Mouse (Mus musculus): ENCODE results near the gene Msl2. TPM values are rescaled to one million over a fixed set of nuclear protein-coding genes. Genes with fewer than 3 reads are reported as not detected.

The Msl2 gene
- polyA plus RNA-seq (2014; fragmentation: Nextera tagmentation; extraction: Ambion mirVana), result 6.0 and 6.6 TPM in 2 replicates

DNA sequence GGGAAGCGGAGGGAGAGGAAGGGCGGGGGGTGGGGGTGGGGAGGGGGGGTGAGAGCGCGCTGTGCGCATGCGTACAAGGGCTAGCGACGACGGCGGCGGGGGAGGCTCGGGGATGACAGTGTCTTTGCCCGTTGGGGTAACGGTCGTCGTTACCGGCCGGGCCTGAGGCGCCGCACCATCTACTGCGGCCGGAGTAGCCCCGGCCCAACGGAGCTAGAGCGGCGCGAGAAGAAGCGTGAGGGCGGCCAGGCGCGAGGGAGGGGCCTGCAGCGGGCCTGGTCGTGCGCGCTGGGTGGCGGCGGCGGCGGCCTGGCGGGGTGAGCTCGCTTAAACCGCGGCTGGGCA is at the start of gene Msl2:
Msl2 (plus strand) TSS at position 115 of the 345 bp plus-strand sequence.
- peak; percentile 77; the same call in 1 of the 2 replicates for ATAC-seq (replicated peaks; ENCODE audit: insufficient number of reproducible peaks, low FRiP score, low TSS enrichment, low read depth)
- no peak for DNase-seq (ENCODE audit: low spot score)
- H3K4me3 ChIP-seq (ENCODE audit: low read depth, low read length), result peak within 1 kb of the TSS; percentile 80
- no peaks in the 10 kb centered on the region for H3K36me3 ChIP-seq (replicated peaks; ENCODE audit: control insufficient read depth, insufficient read depth, low read depth, low read length)
- H3K9me3 ChIP-seq (replicated peaks; ENCODE audit: control insufficient read depth, low read length), result no peaks in the 10 kb centered on the region
- H3K9ac ChIP-seq (replicated peaks; ENCODE audit: low read length), result peak within 1 kb of the TSS; percentile 98
- under 1% methylated on average over 39 of the region's 43 CpGs for WGBS
- no peaks in the 10 kb centered on the region for H3K27me3 ChIP-seq (ENCODE audit: control insufficient read depth, insufficient read depth, low read length)
- H3K4me1 ChIP-seq (ENCODE audit: control insufficient read depth, insufficient read depth, low read length), result no peaks in the 10 kb centered on the region
- H3K4me2 ChIP-seq (ENCODE audit: low read depth, low read length), result peak within 1 kb of the TSS; percentile 73
- H3K27ac ChIP-seq (replicated peaks; ENCODE audit: low read depth, low read length), result peak within 1 kb of the TSS; percentile 97

- peak overlapping the region; percentile 57 for H3K4me3 ChIP-seq (ENCODE audit: low read depth, low read length)
- peak overlapping the region; percentile 72 for H3K9ac ChIP-seq (replicated peaks; ENCODE audit: low read length)
- ATAC-seq (replicated peaks; ENCODE audit: insufficient number of reproducible peaks, low FRiP score, low TSS enrichment, low read depth), result no peak
- no peaks in the 10 kb centered on the region for H3K4me1 ChIP-seq (ENCODE audit: control insufficient read depth, insufficient read depth, low read length)
- 6% methylated on average over 14 of the region's 14 CpGs for WGBS
- no peak overlapping the region for H3K27ac ChIP-seq (replicated peaks; ENCODE audit: low read depth, low read length)
- H3K4me2 ChIP-seq (ENCODE audit: low read depth, low read length), result peak overlapping the region; percentile 36
- peak; percentile 9 for DNase-seq (ENCODE audit: low spot score)
- no peaks in the 10 kb centered on the region for H3K9me3 ChIP-seq (replicated peaks; ENCODE audit: control insufficient read depth, low read length)
- no peaks in the 10 kb centered on the region for H3K36me3 ChIP-seq (replicated peaks; ENCODE audit: control insufficient read depth, insufficient read depth, low read depth, low read length)
- H3K27me3 ChIP-seq (ENCODE audit: control insufficient read depth, insufficient read depth, low read length), result no peaks in the 10 kb centered on the region
These were observed 40.0 kb upstream of the Msl2 start for GRCm38 (mm10) chr9:101033761-101034447.

GRCm38 (mm10) chr9:101034448-101035098 is 39.3 kb upstream of the Msl2 start, which contains the start of gene Pccb:
Gene Pccb (minus strand): TSS chr9:101034898.
- Histone ChIP-seq H3K4me1 (ENCODE audit: control insufficient read depth, insufficient read depth, low read length) (no peaks in the 10 kb centered on the region), H3K36me3 (replicated peaks; ENCODE audit: control insufficient read depth, insufficient read depth, low read depth, low read length) (no peaks in the 10 kb centered on the region), H3K27ac (replicated peaks; ENCODE audit: low read depth, low read length) (peak within 1 kb of the TSS; percentile 88), H3K4me2 (ENCODE audit: low read depth, low read length) (peak within 1 kb of the TSS; percentile 36), H3K9me3 (replicated peaks; ENCODE audit: control insufficient read depth, low read length) (no peaks in the 10 kb centered on the region), H3K27me3 (ENCODE audit: control insufficient read depth, insufficient read depth, low read length) (no peaks in the 10 kb centered on the region), H3K4me3 (ENCODE audit: low read depth, low read length) (peak within 1 kb of the TSS; percentile 57), H3K9ac (replicated peaks; ENCODE audit: low read length) (peak within 1 kb of the TSS; percentile 72)
- DNase-seq (ENCODE audit: low spot score), result peak; percentile 98
- under 1% methylated on average over 58 of the region's 61 CpGs for WGBS
- peak; percentile 97 for ATAC-seq (replicated peaks; ENCODE audit: insufficient number of reproducible peaks, low FRiP score, low TSS enrichment, low read depth)

GRCm38 (mm10) chr9:101035836-101036596 is 37.9 kb upstream of the Msl2 start:
- Histone ChIP-seq H3K27ac (replicated peaks; ENCODE audit: low read depth, low read length) (no peak overlapping the region), H3K4me1 (ENCODE audit: control insufficient read depth, insufficient read depth, low read length) (no peaks in the 10 kb centered on the region), H3K4me3 (ENCODE audit: low read depth, low read length) (no peak overlapping the region), H3K27me3 (ENCODE audit: control insufficient read depth, insufficient read depth, low read length) (no peaks in the 10 kb centered on the region), H3K4me2 (ENCODE audit: low read depth, low read length) (no peak overlapping the region), H3K36me3 (replicated peaks; ENCODE audit: control insufficient read depth, insufficient read depth, low read depth, low read length) (no peaks in the 10 kb centered on the region), H3K9me3 (replicated peaks; ENCODE audit: control insufficient read depth, low read length) (no peaks in the 10 kb centered on the region), H3K9ac (replicated peaks; ENCODE audit: low read length) (no peak overlapping the region)
- DNase-seq (ENCODE audit: low spot score) (no peak), ATAC-seq (replicated peaks; ENCODE audit: insufficient number of reproducible peaks, low FRiP score, low TSS enrichment, low read depth) (no peak)
- WGBS, result 83% methylated on average over 10 of the region's 15 CpGs

- WGBS, result 82% methylated on average over 2 of the region's 2 CpGs
- no peak overlapping the region for H3K4me2 ChIP-seq (ENCODE audit: low read depth, low read length)
- ATAC-seq (replicated peaks; ENCODE audit: insufficient number of reproducible peaks, low FRiP score, low TSS enrichment, low read depth) (no peak), DNase-seq (ENCODE audit: low spot score) (no peak)
- no peak overlapping the region for H3K9ac ChIP-seq (replicated peaks; ENCODE audit: low read length)
- H3K4me1 ChIP-seq (ENCODE audit: control insufficient read depth, insufficient read depth, low read length), result no peaks in the 10 kb centered on the region
- H3K27me3 ChIP-seq (ENCODE audit: control insufficient read depth, insufficient read depth, low read length), result no peaks in the 10 kb centered on the region
- H3K9me3 ChIP-seq (replicated peaks; ENCODE audit: control insufficient read depth, low read length), result no peaks in the 10 kb centered on the region
- H3K27ac ChIP-seq (replicated peaks; ENCODE audit: low read depth, low read length), result no peak overlapping the region
- no peak overlapping the region for H3K4me3 ChIP-seq (ENCODE audit: low read depth, low read length)
- no peaks in the 10 kb centered on the region for H3K36me3 ChIP-seq (replicated peaks; ENCODE audit: control insufficient read depth, insufficient read depth, low read depth, low read length)
These were observed 37.0 kb upstream of the Msl2 start for GRCm38 (mm10) chr9:101036876-101037275.

DNA sequence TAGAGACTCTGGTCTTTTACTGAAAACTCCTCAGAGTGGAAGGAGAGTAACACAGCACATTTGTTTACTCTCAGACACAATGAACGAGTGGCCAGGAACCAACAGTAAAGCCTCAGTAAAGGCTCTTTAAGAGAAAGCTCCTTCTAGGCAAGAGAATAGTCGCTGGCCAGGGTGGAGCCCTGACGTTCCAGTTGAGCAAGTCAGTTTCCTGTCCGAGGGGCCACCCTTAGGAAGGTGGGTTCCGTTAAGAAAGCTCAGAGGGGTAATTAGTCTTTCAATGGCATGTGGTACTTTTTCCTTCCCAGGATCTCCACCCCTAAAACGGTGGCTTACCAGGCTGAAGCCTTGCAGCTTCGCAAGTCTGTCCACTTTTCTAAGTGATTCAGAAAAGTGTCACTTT is 36.5 kb upstream of the Msl2 start:
- WGBS, result 45% methylated on average over 7 of the region's 7 CpGs
- H3K4me3 ChIP-seq (ENCODE audit: low read depth, low read length), result no peak overlapping the region
- H3K4me2 ChIP-seq (ENCODE audit: low read depth, low read length), result no peak overlapping the region
- H3K27me3 ChIP-seq (ENCODE audit: control insufficient read depth, insufficient read depth, low read length), result no peaks in the 10 kb centered on the region
- H3K4me1 ChIP-seq (ENCODE audit: control insufficient read depth, insufficient read depth, low read length), result no peaks in the 10 kb centered on the region
- no peaks in the 10 kb centered on the region for H3K9me3 ChIP-seq (replicated peaks; ENCODE audit: control insufficient read depth, low read length)
- H3K27ac ChIP-seq (replicated peaks; ENCODE audit: low read depth, low read length), result no peak overlapping the region
- H3K36me3 ChIP-seq (replicated peaks; ENCODE audit: control insufficient read depth, insufficient read depth, low read depth, low read length), result no peaks in the 10 kb centered on the region
- H3K9ac ChIP-seq (replicated peaks; ENCODE audit: low read length), result no peak overlapping the region
- DNase-seq (ENCODE audit: low spot score) (no peak), ATAC-seq (replicated peaks; ENCODE audit: insufficient number of reproducible peaks, low FRiP score, low TSS enrichment, low read depth) (no peak)

DNA sequence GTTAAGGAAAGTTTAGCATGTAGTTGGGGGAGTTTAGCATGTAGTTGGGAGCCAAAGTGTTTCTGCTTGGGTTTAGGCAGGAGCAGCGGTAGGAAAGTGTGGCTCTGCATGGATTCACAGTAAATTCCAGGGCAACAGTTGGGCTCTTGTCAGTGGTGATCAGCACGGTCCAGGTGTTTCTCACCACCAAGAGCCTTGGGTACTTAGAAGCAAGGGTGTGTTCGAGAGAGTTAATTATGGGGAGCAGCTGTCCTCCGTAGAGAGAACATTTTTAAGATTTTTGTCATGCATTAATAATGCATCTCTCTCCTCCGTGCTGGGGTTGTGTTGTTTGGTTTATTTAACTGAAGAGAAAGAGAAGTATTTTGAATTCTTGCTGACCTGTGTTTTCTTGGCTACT is 35.3 kb upstream of the Msl2 start:
- no peak for DNase-seq (ENCODE audit: low spot score)
- no peaks in the 10 kb centered on the region for H3K9me3 ChIP-seq (replicated peaks; ENCODE audit: control insufficient read depth, low read length)
- H3K27me3 ChIP-seq (ENCODE audit: control insufficient read depth, insufficient read depth, low read length), result no peaks in the 10 kb centered on the region
- H3K9ac ChIP-seq (replicated peaks; ENCODE audit: low read length), result no peak overlapping the region
- H3K4me2 ChIP-seq (ENCODE audit: low read depth, low read length), result no peak overlapping the region
- no peaks in the 10 kb centered on the region for H3K4me1 ChIP-seq (ENCODE audit: control insufficient read depth, insufficient read depth, low read length)
- no peak overlapping the region for H3K4me3 ChIP-seq (ENCODE audit: low read depth, low read length)
- 73% methylated on average over 5 of the region's 5 CpGs for WGBS
- ATAC-seq (replicated peaks; ENCODE audit: insufficient number of reproducible peaks, low FRiP score, low TSS enrichment, low read depth), result no peak
- no peak overlapping the region for H3K27ac ChIP-seq (replicated peaks; ENCODE audit: low read depth, low read length)
- H3K36me3 ChIP-seq (replicated peaks; ENCODE audit: control insufficient read depth, insufficient read depth, low read depth, low read length), result no peaks in the 10 kb centered on the region

GRCm38 (mm10) chr9:101041508-101041907 is 32.4 kb upstream of the Msl2 start:
- 76% methylated on average over 5 of the region's 5 CpGs for WGBS
- Histone ChIP-seq H3K4me3 (ENCODE audit: low read depth, low read length) (no peak overlapping the region), H3K4me1 (ENCODE audit: control insufficient read depth, insufficient read depth, low read length) (no peaks in the 10 kb centered on the region), H3K9ac (replicated peaks; ENCODE audit: low read length) (no peak overlapping the region), H3K4me2 (ENCODE audit: low read depth, low read length) (no peak overlapping the region), H3K36me3 (replicated peaks; ENCODE audit: control insufficient read depth, insufficient read depth, low read depth, low read length) (no peaks in the 10 kb centered on the region), H3K9me3 (replicated peaks; ENCODE audit: control insufficient read depth, low read length) (no peaks in the 10 kb centered on the region), H3K27ac (replicated peaks; ENCODE audit: low read depth, low read length) (no peak overlapping the region), H3K27me3 (ENCODE audit: control insufficient read depth, insufficient read depth, low read length) (no peaks in the 10 kb centered on the region)
- ATAC-seq (replicated peaks; ENCODE audit: insufficient number of reproducible peaks, low FRiP score, low TSS enrichment, low read depth), result no peak
- DNase-seq (ENCODE audit: low spot score), result no peak
